Mouse (Mus musculus): Measurements from ENCODE around the gene Slc22a3.

The Slc22a3 gene

DNA sequence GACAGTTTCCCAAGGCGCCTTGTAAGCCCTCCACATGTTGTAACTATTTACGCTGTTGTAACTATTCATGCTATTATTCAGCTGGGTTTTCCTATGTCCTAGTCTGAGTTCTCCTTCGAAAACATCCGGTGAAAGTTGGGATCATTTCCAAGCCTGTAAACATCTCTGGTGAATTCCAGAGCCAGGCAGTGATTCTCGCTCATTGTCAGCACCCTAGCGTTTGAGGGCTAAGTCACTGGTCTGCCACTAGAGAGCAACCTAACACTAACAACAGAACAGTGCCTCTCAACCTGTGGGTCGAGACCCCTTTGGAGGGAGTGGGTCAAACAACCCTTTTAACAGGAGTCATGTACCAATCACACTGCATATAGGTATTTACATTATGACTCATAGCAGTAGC is 104.1 kb downstream of the Slc22a3 start:
- no peak for DNase-seq (ENCODE audit: low read depth)

- no peak for DNase-seq (ENCODE audit: low read depth)
Observed at GRCm38 (mm10) chr17:12396163-12396677, 111.3 kb downstream of the Slc22a3 start.

- DNase-seq (ENCODE audit: low read depth) = no peak
Observed at GRCm38 (mm10) chr17:12388239-12388638, 119.3 kb downstream of the Slc22a3 start.

- no peak for DNase-seq (ENCODE audit: low read depth)
Observed at GRCm38 (mm10) chr17:12387781-12388180, 119.7 kb downstream of the Slc22a3 start.

- DNase-seq (ENCODE audit: low read depth) = peak; percentile 82
Observed at GRCm38 (mm10) chr17:12385049-12385794, 122.3 kb downstream of the Slc22a3 start.

DNA sequence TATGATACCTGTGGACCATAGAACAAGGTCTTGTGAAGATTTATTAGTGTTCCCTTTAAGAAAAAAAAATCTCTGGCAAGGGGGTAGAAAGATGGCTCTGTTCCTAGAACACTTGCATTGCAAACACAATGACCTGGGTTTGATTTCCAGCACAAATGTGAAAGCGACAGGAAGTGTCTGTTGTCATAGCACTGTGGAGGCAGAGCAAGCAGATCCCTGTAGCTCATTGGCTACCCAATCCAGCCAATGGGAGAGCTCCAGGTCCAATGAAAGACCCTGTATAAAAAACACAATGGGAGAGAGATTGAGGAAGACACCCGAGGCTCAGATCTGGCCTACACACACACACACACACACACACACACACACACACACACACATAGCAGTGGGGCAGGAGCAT is 125.0 kb downstream of the Slc22a3 start:
- no peak for DNase-seq (ENCODE audit: low read depth)

- no peak for DNase-seq (ENCODE audit: low read depth)
Observed at GRCm38 (mm10) chr17:12381579-12381978, 125.9 kb downstream of the Slc22a3 start.

GRCm38 (mm10) chr17:12380287-12380686 is 127.2 kb downstream of the Slc22a3 start:
- no peak for DNase-seq (ENCODE audit: low read depth)

- peak; percentile 39 for DNase-seq (ENCODE audit: low read depth)
Observed at GRCm38 (mm10) chr17:12377981-12378705, 129.4 kb downstream of the Slc22a3 start, which contains the start of gene Plg. Gene Plg (plus strand): TSS chr17:12378608.

DNA sequence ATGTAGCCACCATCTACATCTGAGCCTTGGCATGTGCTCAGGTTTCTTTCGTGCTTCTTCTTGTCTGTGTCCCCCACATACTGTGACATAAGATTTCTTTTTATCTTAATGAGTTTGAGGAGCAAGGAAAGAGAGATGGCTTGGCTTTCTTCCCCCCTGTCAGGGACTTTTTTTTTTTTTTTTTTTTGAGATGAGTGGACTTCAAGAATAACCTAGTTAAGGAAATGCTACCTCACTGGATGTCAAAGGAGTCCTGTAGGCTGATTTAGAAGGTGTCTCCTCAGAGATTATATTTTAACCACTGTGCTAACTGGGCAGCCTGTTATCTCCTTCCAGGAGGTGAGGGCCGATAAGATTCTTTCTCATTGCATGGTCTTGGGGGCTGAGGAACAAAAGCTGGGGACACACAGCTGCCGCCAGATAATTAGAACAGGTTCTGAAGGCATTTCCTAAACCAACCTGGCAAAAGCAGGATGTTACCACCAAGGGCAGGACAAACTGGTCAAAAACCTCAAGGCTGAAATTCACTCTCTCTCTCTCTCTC is 133.8 kb downstream of the Slc22a3 start:
- DNase-seq (ENCODE audit: low read depth) = no peak

DNA sequence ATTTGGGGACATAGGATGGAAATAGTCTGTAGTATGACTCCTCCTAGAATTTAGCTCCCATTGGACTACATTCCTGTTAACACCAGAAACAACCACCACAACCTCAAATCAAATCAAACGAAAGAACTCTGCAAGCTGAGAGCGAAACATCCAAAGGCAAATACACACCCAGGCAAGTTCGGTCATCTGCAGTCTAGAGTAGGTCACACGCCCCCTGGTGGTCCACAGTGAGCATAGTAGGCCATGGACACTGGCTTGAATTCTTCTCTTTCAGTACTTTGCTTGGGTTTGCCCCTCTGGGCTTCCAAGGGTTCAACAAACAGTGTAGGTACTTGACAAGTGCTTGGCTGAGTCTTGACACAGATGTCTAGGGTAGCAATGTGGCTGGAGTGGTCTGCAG is 135.5 kb downstream of the Slc22a3 start:
- DNase-seq (ENCODE audit: low read depth) = peak; percentile 84

- DNase-seq (ENCODE audit: low read depth) = peak; percentile 75
Observed at GRCm38 (mm10) chr17:12371310-12371925, 136.1 kb downstream of the Slc22a3 start.

- DNase-seq (ENCODE audit: low read depth) = no peak
Observed at GRCm38 (mm10) chr17:12370289-12370688, 137.2 kb downstream of the Slc22a3 start.

DNA sequence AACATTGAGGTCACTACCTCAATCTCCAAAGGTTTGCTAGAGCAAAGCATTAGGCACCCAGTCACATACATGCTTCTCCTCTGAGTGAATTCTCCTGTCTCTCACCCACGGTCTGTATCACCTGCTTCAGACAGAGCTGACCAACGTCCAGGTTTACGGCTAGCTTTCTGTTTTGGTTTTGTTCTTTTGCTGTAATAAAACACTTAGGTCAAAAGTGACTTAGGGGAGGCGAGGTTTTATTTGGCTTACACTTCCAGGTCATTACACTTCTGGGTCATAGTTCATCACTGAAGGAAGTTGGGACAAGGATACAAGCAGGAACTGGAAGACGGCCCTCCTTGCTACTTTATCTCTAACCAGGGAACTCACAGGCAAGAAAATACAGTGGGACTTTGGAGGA is 138.1 kb downstream of the Slc22a3 start:
- DNase-seq (ENCODE audit: low read depth) = no peak

All from 416B (cell line).